Comparison of ENCODE assay signal across 9 mouse cellular contexts in the genomic region with DNA sequence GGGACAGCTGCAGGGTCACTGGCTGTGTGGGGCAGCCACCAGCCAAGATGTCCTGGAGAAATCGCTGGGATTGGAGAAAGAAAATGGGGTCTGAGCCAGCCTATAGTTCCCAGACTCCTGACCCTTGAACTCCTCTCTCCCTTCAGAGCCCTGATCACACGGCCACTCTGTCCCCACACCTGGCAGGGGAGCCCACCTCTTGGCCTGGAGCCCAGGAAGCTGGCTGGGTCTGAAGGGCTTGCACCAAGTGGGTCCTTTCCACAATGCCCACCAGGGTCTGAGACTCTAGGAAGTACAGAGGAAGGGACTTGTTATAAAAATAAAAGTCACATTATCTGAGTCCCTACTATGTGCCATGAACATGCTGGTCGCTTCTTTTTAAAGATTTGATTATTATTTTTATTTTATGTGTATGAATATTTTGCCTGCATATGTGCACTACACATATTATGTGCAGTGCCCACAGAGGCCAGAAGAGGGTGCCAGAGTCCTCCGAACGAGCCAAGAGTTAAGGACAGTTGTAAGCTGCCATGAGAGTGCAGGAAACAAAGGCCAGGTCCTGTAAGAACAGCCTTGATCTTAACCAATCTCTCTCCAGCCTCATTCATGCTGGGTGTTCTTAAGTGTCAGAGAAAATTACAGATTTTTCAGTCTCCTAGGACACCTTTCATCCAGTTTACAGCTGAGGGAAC. TPM values are rescaled to one million over a fixed set of nuclear protein-coding genes. Genes with fewer than 3 reads are reported as not detected.
A peak's percentile ranks its signal among the peaks of the same experiment; 100 is the strongest.
DNase-seq lines count a peak whose midpoint lies in the region; ATAC-seq and TF ChIP-seq lines count a peak whose summit lies in the region.
"Had no signal": no experiment of that assay in that cellular context is flagged by ENCODE, and none has a peak within 500 bp of the region (broad histone marks: within the 10 kb centered on the region; RNA-seq: fewer than 3 reads in every experiment).

No protein-coding gene starts in this region.

- ATAC-seq in forebrain, embryonic 13.5 days = peak; percentile 36; the same call in 1 of the 2 replicates
- no peak for ATAC-seq in intestine, postnatal 0 days
- no peak for ATAC-seq in liver, embryonic 13.5 days (ENCODE audit: low read depth)
- peak; percentile 48; the same call in 1 of the 2 replicates for ATAC-seq in neural tube, embryonic 15.5 days (ENCODE audit: low FRiP score)

- WGBS in forebrain, embryonic 13.5 days = 17% methylated on average over 5 of the region's 5 CpGs
- 17% methylated on average over 5 of the region's 5 CpGs for WGBS in intestine, postnatal 0 days
- 11% methylated on average over 5 of the region's 5 CpGs for WGBS in liver, embryonic 13.5 days (ENCODE audit: insufficient replicate concordance)
- WGBS in neural tube, embryonic 15.5 days = 16% methylated on average over 5 of the region's 5 CpGs
- 19% methylated on average over 5 of the region's 5 CpGs for WGBS in thymus, adult 2 months

- no peaks in the 10 kb centered on the region for H3K9me3 ChIP-seq in forebrain, embryonic 13.5 days (replicated peaks)
- H3K9me3 ChIP-seq in intestine, postnatal 0 days (ENCODE audit: control insufficient read depth) = no peaks in the 10 kb centered on the region
- no peaks in the 10 kb centered on the region for H3K9me3 ChIP-seq in liver, embryonic 13.5 days (replicated peaks)
- H3K9me3 ChIP-seq in neural tube, embryonic 15.5 days (replicated peaks) = no peaks in the 10 kb centered on the region
- H3K9me3 ChIP-seq: heart, embryonic 13.5 days had no signal

- H3K27ac ChIP-seq in forebrain, embryonic 13.5 days = no peak overlapping the region
- no peak overlapping the region for H3K27ac ChIP-seq in intestine, postnatal 0 days (ENCODE audit: low read depth, low read length)
- no peak overlapping the region for H3K27ac ChIP-seq in liver, embryonic 13.5 days
- H3K27ac ChIP-seq in neural tube, embryonic 15.5 days (replicated peaks) = no peak overlapping the region
- no peak overlapping the region for H3K27ac ChIP-seq in thymus, adult 2 months (ENCODE audit: control insufficient read depth, insufficient read depth, low read length)
- H3K27ac ChIP-seq: heart, embryonic 13.5 days had no signal

- H3K9ac ChIP-seq in forebrain, embryonic 13.5 days = no peak overlapping the region
- H3K9ac ChIP-seq in intestine, postnatal 0 days (ENCODE audit: low read depth, low read length) = no peak overlapping the region
- no peak overlapping the region for H3K9ac ChIP-seq in liver, embryonic 13.5 days
- no peak overlapping the region for H3K9ac ChIP-seq in neural tube, embryonic 15.5 days (replicated peaks)
- H3K9ac ChIP-seq: heart, embryonic 13.5 days had no signal

- peaks cover 30% of the 10 kb centered on the region for H3K27me3 ChIP-seq in forebrain, embryonic 13.5 days
- peaks cover 18% of the 10 kb centered on the region; the same call in 1 of the 2 replicates for H3K27me3 ChIP-seq in intestine, postnatal 0 days (replicated peaks; ENCODE audit: control insufficient read depth, insufficient read depth, low read length)
- peaks cover 26% of the 10 kb centered on the region for H3K27me3 ChIP-seq in liver, embryonic 13.5 days
- H3K27me3 ChIP-seq in neural tube, embryonic 15.5 days (replicated peaks) = peaks cover 26% of the 10 kb centered on the region
- no peaks in the 10 kb centered on the region; the same call in 1 of the 2 replicates for H3K27me3 ChIP-seq in thymus, adult 2 months (ENCODE audit: control insufficient read depth, insufficient read depth, low read length)

- DNase-seq in urinary bladder, postnatal 14 days (ENCODE audit: low spot score) = peak; percentile 84
- no peak for DNase-seq in urinary bladder, adult 2 months (ENCODE audit: low spot score)
- DNase-seq in c-Kit-positive CD71-negative TER-119-negative erythroid progenitor cells, embryonic 14.5 days (ENCODE audit: low read depth) = peak; percentile 83
- DNase-seq in liver, embryonic 13.5 days = peak; percentile 50
- DNase-seq in thymus, adult 2 months = peak; percentile 81

- no peak for TF ChIP-seq POLR2A in thymus, adult 2 months (IDR thresholded peaks at IDR 0.05; ENCODE audit: control insufficient read depth, extremely low read depth, insufficient read depth, low read length, poor library complexity)

- H3K4me2 ChIP-seq in forebrain, embryonic 13.5 days = no peak overlapping the region
- H3K4me2 ChIP-seq in intestine, postnatal 0 days (replicated peaks; ENCODE audit: low read depth) = no peak overlapping the region
- H3K4me2 ChIP-seq in liver, embryonic 13.5 days = no peak overlapping the region
- H3K4me2 ChIP-seq in neural tube, embryonic 15.5 days = no peak overlapping the region
- H3K4me2 ChIP-seq: heart, embryonic 13.5 days had no signal

- peaks cover 10% of the 10 kb centered on the region for H3K4me1 ChIP-seq in forebrain, embryonic 13.5 days
- H3K4me1 ChIP-seq in intestine, postnatal 0 days (replicated peaks; ENCODE audit: control insufficient read depth, insufficient read depth, low read length) = 0 out of 2 replicates have a peak, but pooled peaks cover 5% of the 10 kb centered on the region
- H3K4me1 ChIP-seq in liver, embryonic 13.5 days (replicated peaks) = no peaks in the 10 kb centered on the region; the same call in 1 of the 2 replicates
- H3K4me1 ChIP-seq in neural tube, embryonic 15.5 days = peaks cover 11% of the 10 kb centered on the region
- H3K4me1 ChIP-seq in thymus, adult 2 months (replicated peaks; ENCODE audit: control insufficient read depth, insufficient read depth, low read length) = peaks cover 2% of the 10 kb centered on the region

- peak; percentile 90 for TF ChIP-seq CTCF in intestine, postnatal 0 days (IDR thresholded peaks at IDR 0.05; ENCODE audit: low read depth)
- no peak for TF ChIP-seq CTCF in thymus, adult 2 months (IDR thresholded peaks at IDR 0.05; ENCODE audit: borderline replicate concordance, control insufficient read depth, extremely low read depth, insufficient read depth, low read length, poor library complexity)

- H3K36me3 ChIP-seq in forebrain, embryonic 13.5 days (ENCODE audit: poor library complexity, severe bottlenecking) = no peaks in the 10 kb centered on the region
- H3K36me3 ChIP-seq in intestine, postnatal 0 days (ENCODE audit: control insufficient read depth, insufficient read depth) = no peaks in the 10 kb centered on the region
- no peaks in the 10 kb centered on the region for H3K36me3 ChIP-seq in liver, embryonic 13.5 days
- no peaks in the 10 kb centered on the region for H3K36me3 ChIP-seq in neural tube, embryonic 15.5 days
- no peaks in the 10 kb centered on the region for H3K36me3 ChIP-seq in thymus, adult 2 months (ENCODE audit: control insufficient read depth, insufficient read depth, low read length)
- H3K36me3 ChIP-seq: heart, embryonic 13.5 days had no signal

- H3K4me3 ChIP-seq in forebrain, embryonic 13.5 days = no peak overlapping the region
- no peak overlapping the region for H3K4me3 ChIP-seq in intestine, postnatal 0 days (ENCODE audit: low read depth, low read length)
- H3K4me3 ChIP-seq in liver, embryonic 13.5 days (replicated peaks) = no peak overlapping the region
- H3K4me3 ChIP-seq in neural tube, embryonic 15.5 days (replicated peaks) = no peak overlapping the region
- H3K4me3 ChIP-seq in thymus, adult 2 months (ENCODE audit: control insufficient read depth, insufficient read depth, low read length) = no peak overlapping the region
- H3K4me3 ChIP-seq: heart, embryonic 13.5 days had no signal

RNA-seq across cellular contexts. Expression of a gene that starts 11.3 kb away (rescaled TPM):
- not detected in 2 replicates for polyA plus RNA-seq in urinary bladder, adult 2 months (2012; rRNA removed)
- 0.10 TPM in 1 of 2 replicates, not detected in the other for polyA plus RNA-seq in forebrain, embryonic 13.5 days (2015; fragmentation: Nextera tagmentation; extraction: Ambion mirVana)
- polyA plus RNA-seq in intestine, postnatal 0 days (2015; fragmentation: Nextera tagmentation; extraction: Ambion mirVana) = 0.14 TPM in 1 of 2 replicates, not detected in the other
- polyA plus RNA-seq in liver, embryonic 13.5 days (2015; fragmentation: Nextera tagmentation; extraction: Ambion mirVana) = not detected in 2 replicates
- polyA plus RNA-seq in neural tube, embryonic 15.5 days (2015; fragmentation: Nextera tagmentation; extraction: Ambion mirVana) = 0.33 TPM in 1 of 2 replicates, not detected in the other
- polyA plus RNA-seq in thymus, adult 2 months (2012; rRNA removed) = 0.35 and 0.46 TPM in 2 replicates
- polyA plus RNA-seq: heart, embryonic 13.5 days had no signal

RNA-seq across cellular contexts. Expression of a gene that starts 19.2 kb away (rescaled TPM):
- 0.28 and 0.66 TPM in 2 replicates for polyA plus RNA-seq in urinary bladder, adult 2 months (2012; rRNA removed)
- polyA plus RNA-seq in forebrain, embryonic 13.5 days (2015; fragmentation: Nextera tagmentation; extraction: Ambion mirVana) = 3.3 and 3.8 TPM in 2 replicates
- polyA plus RNA-seq in intestine, postnatal 0 days (2015; fragmentation: Nextera tagmentation; extraction: Ambion mirVana) = 1.4 and 2.4 TPM in 2 replicates
- 0.09 TPM in 1 of 2 replicates, not detected in the other for polyA plus RNA-seq in liver, embryonic 13.5 days (2015; fragmentation: Nextera tagmentation; extraction: Ambion mirVana)
- polyA plus RNA-seq in neural tube, embryonic 15.5 days (2015; fragmentation: Nextera tagmentation; extraction: Ambion mirVana) = 35.2 and 42.5 TPM in 2 replicates
- 0.17 and 0.40 TPM in 2 replicates for polyA plus RNA-seq in thymus, adult 2 months (2012; rRNA removed)

RNA-seq across cellular contexts. Expression of a gene that starts 28.6 kb away (rescaled TPM):
- polyA plus RNA-seq in urinary bladder, adult 2 months (2012; rRNA removed) = 0.30 TPM in 1 of 2 replicates, not detected in the other
- polyA plus RNA-seq in forebrain, embryonic 13.5 days (2015; fragmentation: Nextera tagmentation; extraction: Ambion mirVana) = not detected in 2 replicates
- not detected in 2 replicates for polyA plus RNA-seq in intestine, postnatal 0 days (2015; fragmentation: Nextera tagmentation; extraction: Ambion mirVana)
- polyA plus RNA-seq in liver, embryonic 13.5 days (2015; fragmentation: Nextera tagmentation; extraction: Ambion mirVana) = not detected in 2 replicates
- 0.27 TPM in 1 of 2 replicates, not detected in the other for polyA plus RNA-seq in neural tube, embryonic 15.5 days (2015; fragmentation: Nextera tagmentation; extraction: Ambion mirVana)
- 0.24 and 0.27 TPM in 2 replicates for polyA plus RNA-seq in thymus, adult 2 months (2012; rRNA removed)

RNA-seq across cellular contexts. Expression of a gene that starts 33.3 kb away (rescaled TPM):
- 30.6 and 48.4 TPM in 2 replicates for polyA plus RNA-seq in urinary bladder, adult 2 months (2012; rRNA removed)
- polyA plus RNA-seq in forebrain, embryonic 13.5 days (2015; fragmentation: Nextera tagmentation; extraction: Ambion mirVana) = not detected in 2 replicates
- polyA plus RNA-seq in intestine, postnatal 0 days (2015; fragmentation: Nextera tagmentation; extraction: Ambion mirVana) = 4.7 and 8.0 TPM in 2 replicates
- 0.03 and 0.23 TPM in 2 replicates for polyA plus RNA-seq in liver, embryonic 13.5 days (2015; fragmentation: Nextera tagmentation; extraction: Ambion mirVana)
- polyA plus RNA-seq in neural tube, embryonic 15.5 days (2015; fragmentation: Nextera tagmentation; extraction: Ambion mirVana) = 0.31 and 1.0 TPM in 2 replicates
- 3.3 and 36.2 TPM in 2 replicates for polyA plus RNA-seq in thymus, adult 2 months (2012; rRNA removed)

RNA-seq across cellular contexts. Expression of a gene that starts 48.7 kb away (rescaled TPM):
- polyA plus RNA-seq in urinary bladder, adult 2 months (2012; rRNA removed) = 0.81 and 0.85 TPM in 2 replicates
- not detected in 2 replicates for polyA plus RNA-seq in forebrain, embryonic 13.5 days (2015; fragmentation: Nextera tagmentation; extraction: Ambion mirVana)
- not detected in 2 replicates for polyA plus RNA-seq in intestine, postnatal 0 days (2015; fragmentation: Nextera tagmentation; extraction: Ambion mirVana)
- polyA plus RNA-seq in liver, embryonic 13.5 days (2015; fragmentation: Nextera tagmentation; extraction: Ambion mirVana) = not detected in 2 replicates
- 0.27 and 0.58 TPM in 2 replicates for polyA plus RNA-seq in neural tube, embryonic 15.5 days (2015; fragmentation: Nextera tagmentation; extraction: Ambion mirVana)
- polyA plus RNA-seq in thymus, adult 2 months (2012; rRNA removed) = 0.40 and 0.42 TPM in 2 replicates
- polyA plus RNA-seq: heart, embryonic 13.5 days had no signal

Comparison
In these comparisons a context has a peak if more than half of its experiments do, and no peak if none do; other contexts are left out.
1. ATAC-seq: peak in forebrain, embryonic 13.5 days (single experiment) and neural tube, embryonic 15.5 days (single experiment); none in intestine, postnatal 0 days (single experiment) and liver, embryonic 13.5 days (single experiment).